Mouse (Mus musculus): ENCODE results near the gene Pias3. TPM values are rescaled to one million over a fixed set of nuclear protein-coding genes. Genes with fewer than 3 reads are reported as not detected.

Gene Pias3
- 45.6 and 51.2 TPM in 2 replicates for polyA plus RNA-seq (2012; rRNA removed)

GRCm38 (mm10) chr3:96696198-96696765 is at the start of gene Pias3:
TSS of gene Pias3 (plus strand) at chr3:96696384.

GRCm38 (mm10) chr3:96669727-96670468 is 26.3 kb upstream of the Pias3 start, which contains the start of gene Ankrd35:
TSS of gene Ankrd35 (plus strand) at chr3:96670131.

GRCm38 (mm10) chr3:96707903-96708683 is 11.9 kb downstream of the Pias3 start, which contains the start of gene Nudt17:
TSS of gene Nudt17 (minus strand) at chr3:96708562.

GRCm38 (mm10) chr3:96727343-96727827 is 31.2 kb downstream of the Pias3 start, which contains the start of the genes Polr3c and Rnf115:
TSS of gene Polr3c (minus strand) at chr3:96727628.
TSS of gene Rnf115 (plus strand) at chr3:96727664.

Other genes starting within 250 kb of the Pias3 start
- gene BC107364, start 244.1 kb upstream of the Pias3 start, polyA plus RNA-seq (2012; rRNA removed): not detected in 2 replicates
- gene Hfe2, start 171.2 kb upstream of the Pias3 start, polyA plus RNA-seq (2012; rRNA removed): 0.19 and 0.22 TPM in 2 replicates
- gene Txnip, start 138.4 kb upstream of the Pias3 start, polyA plus RNA-seq (2012; rRNA removed): 920 and 1,089 TPM in 2 replicates
- not detected in 2 replicates for gene Gm16253, start 119.4 kb upstream of the Pias3 start, polyA plus RNA-seq (2012; rRNA removed)
- gene Polr3gl, start 102.2 kb upstream of the Pias3 start, polyA plus RNA-seq (2012; rRNA removed): 17.0 and 19.3 TPM in 2 replicates
- 3.1 TPM in 2 replicates for gene Ankrd34a, start 99.7 kb upstream of the Pias3 start, polyA plus RNA-seq (2012; rRNA removed)
- 54.7 and 63.2 TPM in 2 replicates for gene Lix1l, start 95.2 kb upstream of the Pias3 start, polyA plus RNA-seq (2012; rRNA removed)
- gene Rbm8a, start 66.5 kb upstream of the Pias3 start, polyA plus RNA-seq (2012; rRNA removed): 3.3 and 5.3 TPM in 2 replicates
- 39.9 and 48.8 TPM in 2 replicates for gene Pex11b, start 61.0 kb upstream of the Pias3 start, polyA plus RNA-seq (2012; rRNA removed)
- gene Gm42957, start 60.9 kb upstream of the Pias3 start, polyA plus RNA-seq (2012; rRNA removed): 0.21 and 0.28 TPM in 2 replicates
- 2.5 and 3.0 TPM in 2 replicates for gene Itga10, start 50.8 kb upstream of the Pias3 start, polyA plus RNA-seq (2012; rRNA removed)
- gene Ankrd35, start 26.3 kb upstream of the Pias3 start, polyA plus RNA-seq (2012; rRNA removed): 3.9 and 4.7 TPM in 2 replicates
- gene Nudt17, start 12.2 kb downstream of the Pias3 start, polyA plus RNA-seq (2012; rRNA removed): 4.0 and 5.0 TPM in 2 replicates
- 26.6 and 35.9 TPM in 2 replicates for gene Polr3c, start 31.2 kb downstream of the Pias3 start, polyA plus RNA-seq (2012; rRNA removed)
- gene Rnf115, start 31.3 kb downstream of the Pias3 start, polyA plus RNA-seq (2012; rRNA removed): 12.2 and 14.3 TPM in 2 replicates
- gene Pdzk1, start 132.9 kb downstream of the Pias3 start, polyA plus RNA-seq (2012; rRNA removed): 0.66 and 0.81 TPM in 2 replicates
- 0.64 and 0.77 TPM in 2 replicates for gene Cd160, start 133.0 kb downstream of the Pias3 start, polyA plus RNA-seq (2012; rRNA removed)
- 3.1 and 3.5 TPM in 2 replicates for gene Gja5, start 208.3 kb downstream of the Pias3 start, polyA plus RNA-seq (2012; rRNA removed)
- gene Gpr89, start 209.0 kb downstream of the Pias3 start, polyA plus RNA-seq (2012; rRNA removed): 14.4 and 14.6 TPM in 2 replicates
- not detected in 2 replicates for gene Gja8, start 229.6 kb downstream of the Pias3 start, polyA plus RNA-seq (2012; rRNA removed)